Mouse (Mus musculus) CD8-positive naive resting alpha-beta T cell, adult 57 days (primary cell): Measurements from ENCODE around the gene Gm10944. TPM values are rescaled to one million over a fixed set of nuclear protein-coding genes. Genes with fewer than 3 reads are reported as not detected.

ENCODE experiments used
- total RNA-seq: library from RNA; stranded (reverse); gene quantifications from one replicate; pipeline ENCODE4 v1.2.4, GENCODE M21; 2023

Gene Gm10944
- not detected for total RNA-seq

GRCm38 (mm10) chr10:10681048-10681447, at the start of gene Gm10944:
Gm10944 (plus strand) TSS chr10:10681348.

Other genes starting within 250 kb of the Gm10944 start
- not detected for gene Adgb, start 209.0 kb upstream of the Gm10944 start, total RNA-seq
- 3.4 TPM for gene Rab32, start 123.1 kb upstream of the Gm10944 start, total RNA-seq